Mouse (Mus musculus) liver, embryonic 12.5 days (tissue): ENCODE results near the gene Gm9936. TPM values are rescaled to one million over a fixed set of nuclear protein-coding genes. Genes with fewer than 3 reads are reported as not detected.
A peak's percentile ranks its signal among the peaks of the same experiment; 100 is the strongest.

Source experiments
- ATAC-seq: fragments of 200-750 bp; cut with Nextera tagmentation; 2 replicates; pipeline ENCODE4 v1.8.0; 2017; ENCODE audit warnings: moderate number of reproducible peaks, mild to moderate bottlenecking, moderate library complexity
- H3K27ac ChIP-seq: fragments of 300-500 bp; sonication (generic); 2 replicates; pipeline ENCODE4 v1.5.1; 2016; ENCODE audit warnings: mild to moderate bottlenecking
- H3K27me3 ChIP-seq: fragments of 300-500 bp; sonication (generic); replicated peaks from 2 replicates; pipeline ENCODE4 v1.6.1; 2016; ENCODE audit warnings: mild to moderate bottlenecking, moderate library complexity
- H3K36me3 ChIP-seq: fragments of 300-500 bp; sonication (generic); 2 replicates; pipeline ENCODE4 v1.6.1; 2016; ENCODE audit warnings: mild to moderate bottlenecking, moderate library complexity
- H3K4me1 ChIP-seq: fragments of 300-500 bp; sonication (generic); 2 replicates; pipeline ENCODE4 v1.6.1; 2016
- H3K4me2 ChIP-seq: fragments of 300-500 bp; sonication (generic); 2 replicates; pipeline ENCODE4 v1.6.1; 2016; ENCODE audit warnings: mild to moderate bottlenecking, moderate library complexity
- H3K4me3 ChIP-seq: fragments of 300-500 bp; sonication (generic); 2 replicates; pipeline ENCODE4 v1.5.1; 2016; ENCODE audit warnings: mild to moderate bottlenecking, moderate library complexity
- H3K9ac ChIP-seq: fragments of 300-500 bp; sonication (generic); 2 replicates; pipeline ENCODE4 v1.6.1; 2016; ENCODE audit warnings: mild to moderate bottlenecking, moderate library complexity
- H3K9me3 ChIP-seq: fragments of 300-500 bp; sonication (generic); replicated peaks from 2 replicates; pipeline ENCODE4 v1.6.1; 2016; ENCODE audit warnings: mild to moderate bottlenecking, moderate library complexity
- WGBS: fragments of 180-500 bp; shearing (Covaris S2); methylation state at CpG from one replicate; pipeline ENCODE4 v1.1.7; 2016; ENCODE audit not compliant: insufficient replicate concordance; 5-methylcytosine and 5-hydroxymethylcytosine counted together
- microRNA-seq: library from miRNA; unstranded; fragments of <30 nt; microRNA quantifications from one replicate; pipeline ENCODE4, GENCODE M21; 2017
- polyA plus RNA-seq: library from polyadenylated mRNA; unstranded; fragments of >200 nt; fragmentation: Nextera tagmentation; extraction: Ambion mirVana; gene quantifications from 2 replicates; pipeline ENCODE4 v1.2.1, GENCODE M21; 2016

The Gm9936 gene
- polyA plus RNA-seq, 1 experiment from 2014 or later, result not detected

GRCm38 (mm10) chr5:114808385-114808784 lies 50.1 kb downstream of the Gm9936 start:
- peaks cover 51% of the 10 kb centered on the region for H3K36me3 ChIP-seq
- peak; percentile 63 for ATAC-seq
- whole genome bisulfite sequencing, result 28% methylated on average over 8 of the region's 8 CpGs
- peaks cover 77% of the 10 kb centered on the region for H3K4me1 ChIP-seq
- peak overlapping the region; percentile 48; the same call in 1 of the 2 replicates for H3K9ac ChIP-seq
- H3K9me3 ChIP-seq, result no peaks in the 10 kb centered on the region
- H3K27ac ChIP-seq, result peak overlapping the region; percentile 85
- no peak overlapping the region for H3K4me3 ChIP-seq
- H3K27me3 ChIP-seq, result no peaks in the 10 kb centered on the region
- peak overlapping the region; percentile 61 for H3K4me2 ChIP-seq

GRCm38 (mm10) chr5:114807893-114808292 lies 50.6 kb downstream of the Gm9936 start:
- 39% methylated on average over 6 of the region's 6 CpGs for WGBS
- Histone ChIP-seq H3K9ac (peak overlapping the region; percentile 48), H3K4me1 (peaks cover 73% of the 10 kb centered on the region), H3K4me3 (no peak overlapping the region), H3K27ac (peak overlapping the region; percentile 85), H3K9me3 (no peaks in the 10 kb centered on the region), H3K27me3 (no peaks in the 10 kb centered on the region), H3K4me2 (peak overlapping the region; percentile 61), H3K36me3 (peaks cover 56% of the 10 kb centered on the region)
- ATAC-seq, result no peak

GRCm38 (mm10) chr5:114807468-114807867 lies 51.0 kb downstream of the Gm9936 start:
- peaks cover 68% of the 10 kb centered on the region for H3K4me1 ChIP-seq
- WGBS, result 16% methylated on average over 8 of the region's 8 CpGs

GRCm38 (mm10) chr5:114807063-114807462 lies 51.4 kb downstream of the Gm9936 start:
- ATAC-seq, result peak; percentile 72
- H3K36me3 ChIP-seq, result peaks cover 62% of the 10 kb centered on the region
- WGBS, result 24% methylated on average over 9 of the region's 9 CpGs
- H3K4me1 ChIP-seq, result peaks cover 64% of the 10 kb centered on the region
- peak overlapping the region; percentile 48 for H3K9ac ChIP-seq
- peak overlapping the region; percentile 13; the same call in 1 of the 2 replicates for H3K4me3 ChIP-seq
- H3K27ac ChIP-seq, result peak overlapping the region; percentile 85
- H3K9me3 ChIP-seq, result no peaks in the 10 kb centered on the region
- H3K27me3 ChIP-seq, result no peaks in the 10 kb centered on the region
- peak overlapping the region; percentile 61 for H3K4me2 ChIP-seq

More at GRCm38 (mm10) chr5:114807468-114807867, 51.0 kb downstream of the Gm9936 start:
- Histone ChIP-seq H3K4me2 (peak overlapping the region; percentile 61), H3K9ac (peak overlapping the region; percentile 48), H3K27me3 (no peaks in the 10 kb centered on the region), H3K36me3 (peaks cover 59% of the 10 kb centered on the region), H3K27ac (peak overlapping the region; percentile 85), H3K4me3 (0 out of 2 replicates have a peak overlapping the region, but pooled peaks have one; percentile 13), H3K9me3 (no peaks in the 10 kb centered on the region)
- peak; percentile 84 for ATAC-seq

GRCm38 (mm10) chr5:114806636-114807035 lies 51.8 kb downstream of the Gm9936 start:
- peaks cover 66% of the 10 kb centered on the region for H3K36me3 ChIP-seq
- H3K9me3 ChIP-seq, result no peaks in the 10 kb centered on the region
- peaks cover 63% of the 10 kb centered on the region for H3K4me1 ChIP-seq
- peak overlapping the region; percentile 85 for H3K27ac ChIP-seq
- WGBS, result 59% methylated on average over 8 of the region's 8 CpGs
- peak overlapping the region; percentile 61 for H3K4me2 ChIP-seq
- H3K9ac ChIP-seq, result peak overlapping the region; percentile 48
- H3K4me3 ChIP-seq, result no peak overlapping the region
- H3K27me3 ChIP-seq, result no peaks in the 10 kb centered on the region
- 0 out of 2 replicates have a peak, but pooled peaks have one; percentile 13 for ATAC-seq

Small RNA genes lying within 50 kb of the gene (microRNA-seq; reads per million reads assigned to microRNA genes)
- 55.9 reads per million, percentile 42 among the genes with 10 or more reads in this experiment for gene Mir6240

Other genes starting within 250 kb of the Gm9936 start
- gene Trpv4, start 200.3 kb downstream of the Gm9936 start, polyA plus RNA-seq, result 0.19 and 0.29 TPM in 2 replicates
- gene Gltp, start 167.7 kb downstream of the Gm9936 start, polyA plus RNA-seq, result 41.9 and 44.0 TPM in 2 replicates
- 6.2 and 7.5 TPM in 2 replicates for gene Tchp, start 150.9 kb downstream of the Gm9936 start, polyA plus RNA-seq
- 85.2 and 87.5 TPM in 2 replicates for gene Ankrd13a, start 84.0 kb downstream of the Gm9936 start, polyA plus RNA-seq
- 28.1 and 28.3 TPM in 2 replicates for gene Git2, start 83.2 kb downstream of the Gm9936 start, polyA plus RNA-seq
- gene 1500011B03Rik, start 35.2 kb downstream of the Gm9936 start, polyA plus RNA-seq, result 37.4 and 41.8 TPM in 2 replicates
- gene 4930519G04Rik, start 5.0 kb downstream of the Gm9936 start, polyA plus RNA-seq, result not detected in 2 replicates
- gene Oasl2, start 38.3 kb upstream of the Gm9936 start, polyA plus RNA-seq, result 3.5 and 3.9 TPM in 2 replicates
- 0.29 and 0.30 TPM in 2 replicates for gene Oasl1, start 64.6 kb upstream of the Gm9936 start, polyA plus RNA-seq
- gene 2210016L21Rik, start 83.5 kb upstream of the Gm9936 start, polyA plus RNA-seq, result 22.1 and 25.2 TPM in 2 replicates
- 3.8 and 3.9 TPM in 2 replicates for gene Hnf1a, start 112.4 kb upstream of the Gm9936 start, polyA plus RNA-seq
- 19.3 and 23.7 TPM in 2 replicates for gene Sppl3, start 152.5 kb upstream of the Gm9936 start, polyA plus RNA-seq
- gene Gm10401, start 239.6 kb upstream of the Gm9936 start, polyA plus RNA-seq, result 12.2 and 15.1 TPM in 2 replicates